Mouse (Mus musculus) neural tube, embryonic 14.5 days (tissue): ENCODE results near the gene Ublcp1. TPM values are rescaled to one million over a fixed set of nuclear protein-coding genes. Genes with fewer than 3 reads are reported as not detected.

ENCODE experiments used
- ATAC-seq: fragments of 200-750 bp; cut with Nextera tagmentation; 2 replicates; pipeline ENCODE4 v1.8.0; 2017; ENCODE audit warnings: low read depth, mild to moderate bottlenecking, moderate TSS enrichment, moderate library complexity
- H3K27ac ChIP-seq: fragments of 300-500 bp; sonication (generic); 2 replicates; pipeline ENCODE4 v1.5.1; 2014; ENCODE audit warnings: low read depth, mild to moderate bottlenecking, control low read depth, low read length, moderate library complexity, mixed read lengths
- H3K27me3 ChIP-seq: fragments of 300-500 bp; sonication (generic); 2 replicates; pipeline ENCODE4 v1.6.1; 2014; ENCODE audit warnings: low read length; ENCODE audit not compliant: control insufficient read depth, insufficient read depth
- H3K36me3 ChIP-seq: fragments of 300-500 bp; sonication (generic); 2 replicates; pipeline ENCODE4 v1.6.1; 2014; ENCODE audit warnings: low read length, mixed read lengths; ENCODE audit not compliant: control insufficient read depth, insufficient read depth
- H3K4me1 ChIP-seq: fragments of 300-500 bp; sonication (generic); 2 replicates; pipeline ENCODE4 v1.6.1; 2014; ENCODE audit warnings: low read length; ENCODE audit not compliant: control insufficient read depth, insufficient read depth
- H3K4me2 ChIP-seq: fragments of 300-500 bp; sonication (generic); 2 replicates; pipeline ENCODE4 v1.6.1; 2014; ENCODE audit warnings: mild to moderate bottlenecking, low read depth, low read length, control low read depth
- H3K4me3 ChIP-seq: fragments of 300-500 bp; sonication (generic); 2 replicates; pipeline ENCODE4 v1.5.1; 2014; ENCODE audit warnings: low read depth, low read length, control low read depth, mixed read lengths
- H3K9ac ChIP-seq: fragments of 300-500 bp; sonication (generic); replicated peaks from 2 replicates; pipeline ENCODE4 v1.6.1; 2014; ENCODE audit warnings: low read depth, mild to moderate bottlenecking, control low read depth, low read length, mixed read lengths
- H3K9me3 ChIP-seq: fragments of 300-500 bp; sonication (generic); 2 replicates; pipeline ENCODE4 v1.6.1; 2016; ENCODE audit warnings: low read length; ENCODE audit not compliant: control insufficient read depth
- WGBS: fragments of 180-500 bp; shearing (Covaris S2); extraction: QIAGEN DNeasy Blood & Tissue Kit; methylation state at CpG from one replicate; pipeline ENCODE4 v1.1.7; 2014; 5-methylcytosine and 5-hydroxymethylcytosine counted together
- polyA plus RNA-seq: library from polyadenylated mRNA; unstranded; fragments of >200 nt; fragmentation: Nextera tagmentation; extraction: Ambion mirVana; gene quantifications from 2 replicates; pipeline ENCODE4 v1.2.1, GENCODE M21; 2014

The Ublcp1 gene
- polyA plus RNA-seq, 1 experiment from 2014 or later, result 66.2 TPM

DNA sequence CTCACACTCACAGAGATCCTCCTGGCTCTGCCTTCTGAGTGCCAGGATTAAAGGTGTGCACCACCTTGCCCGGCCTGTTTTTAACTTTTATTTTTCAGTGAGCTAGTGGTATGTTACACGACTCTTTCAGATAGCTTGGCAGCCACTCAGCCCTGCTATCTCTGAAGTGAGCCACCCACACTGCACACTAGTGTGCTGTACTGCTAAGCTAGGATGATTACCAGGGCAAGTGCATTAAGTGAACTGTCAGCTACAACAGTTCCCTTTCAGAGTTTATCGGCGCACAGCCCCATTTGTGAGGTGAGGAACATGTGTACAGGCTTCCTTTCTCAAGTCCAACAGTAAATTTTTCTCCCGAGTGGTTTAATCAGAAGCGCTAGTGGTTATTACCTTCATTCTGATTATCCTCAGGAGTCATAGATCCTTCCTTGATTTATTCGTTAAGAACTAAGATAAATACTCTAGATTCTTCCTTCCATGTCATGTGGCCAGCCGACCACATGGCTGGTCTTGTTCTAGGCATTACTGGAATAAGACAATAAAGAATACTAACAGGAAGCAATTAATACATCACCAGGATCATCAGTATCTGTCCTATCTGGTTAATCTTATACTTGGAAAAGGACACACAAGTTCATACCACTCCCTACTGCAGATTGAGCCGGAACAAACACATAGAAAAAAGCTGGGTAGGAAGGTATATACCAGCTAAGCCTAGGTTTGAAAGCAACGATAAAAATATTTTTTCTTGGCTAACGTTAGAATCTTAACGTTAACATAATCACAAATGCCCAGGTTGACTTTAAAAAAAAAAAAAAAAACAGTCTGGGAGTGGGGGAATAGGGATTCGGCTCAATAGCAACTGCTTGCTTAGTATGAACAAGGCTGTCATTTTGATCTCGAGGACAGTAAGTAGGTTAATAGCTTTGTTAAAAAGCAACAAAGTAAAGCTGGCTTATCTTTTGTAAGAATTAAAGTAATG lies 42.0 kb upstream of the Ublcp1 start:
- 83% methylated on average over 14 of the region's 14 CpGs for WGBS
- Histone ChIP-seq H3K27me3 (no peaks in the 10 kb centered on the region), H3K4me1 (no peaks in the 10 kb centered on the region), H3K36me3 (no peaks in the 10 kb centered on the region), H3K27ac (no peak overlapping the region), H3K4me2 (no peak overlapping the region), H3K9me3 (no peaks in the 10 kb centered on the region), H3K9ac (no peak overlapping the region), H3K4me3 (no peak overlapping the region)
- ATAC-seq, result no peak

GRCm38 (mm10) chr11:44510371-44510770 lies 40.1 kb upstream of the Ublcp1 start:
- Histone ChIP-seq H3K4me1 (no peaks in the 10 kb centered on the region), H3K9me3 (no peaks in the 10 kb centered on the region), H3K4me2 (no peak overlapping the region), H3K27me3 (no peaks in the 10 kb centered on the region), H3K4me3 (no peak overlapping the region), H3K36me3 (no peaks in the 10 kb centered on the region), H3K27ac (no peak overlapping the region), H3K9ac (no peak overlapping the region)
- no peak for ATAC-seq
- WGBS, result 76% methylated on average over 7 of the region's 7 CpGs

GRCm38 (mm10) chr11:44509906-44510305 lies 39.6 kb upstream of the Ublcp1 start:
- Histone ChIP-seq H3K4me2 (no peak overlapping the region), H3K27me3 (no peaks in the 10 kb centered on the region), H3K36me3 (no peaks in the 10 kb centered on the region), H3K9me3 (no peaks in the 10 kb centered on the region), H3K4me1 (no peaks in the 10 kb centered on the region), H3K9ac (no peak overlapping the region), H3K27ac (no peak overlapping the region), H3K4me3 (no peak overlapping the region)
- no peak for ATAC-seq
- WGBS, result 95% methylated on average over 2 of the region's 2 CpGs

DNA sequence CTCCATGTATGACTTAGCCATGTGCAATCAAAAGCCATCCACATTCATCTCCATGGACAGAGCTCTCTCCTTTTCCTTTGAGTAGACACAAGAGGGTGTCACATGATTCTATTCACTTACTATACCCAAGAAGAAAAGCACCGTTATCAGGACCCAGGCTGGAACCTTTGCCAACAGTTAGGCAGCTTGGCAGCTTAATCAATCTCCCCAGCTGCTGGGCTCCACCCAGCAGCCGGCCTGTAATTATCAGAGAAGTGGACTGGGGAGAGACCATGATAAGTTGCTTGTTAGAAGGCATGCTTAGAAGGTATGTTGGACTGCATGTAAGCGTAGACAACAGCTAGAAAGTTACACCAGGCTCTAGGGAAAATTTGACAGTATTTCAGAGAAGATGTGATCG lies 38.6 kb upstream of the Ublcp1 start:
- no peak overlapping the region for H3K27ac ChIP-seq
- H3K9ac ChIP-seq, result no peak overlapping the region
- H3K4me3 ChIP-seq, result no peak overlapping the region
- no peak for ATAC-seq
- no peaks in the 10 kb centered on the region for H3K4me1 ChIP-seq
- no peaks in the 10 kb centered on the region for H3K9me3 ChIP-seq
- H3K27me3 ChIP-seq, result no peaks in the 10 kb centered on the region
- no peak overlapping the region for H3K4me2 ChIP-seq
- 60% methylated on average over 4 of the region's 4 CpGs for WGBS
- no peaks in the 10 kb centered on the region for H3K36me3 ChIP-seq

DNA sequence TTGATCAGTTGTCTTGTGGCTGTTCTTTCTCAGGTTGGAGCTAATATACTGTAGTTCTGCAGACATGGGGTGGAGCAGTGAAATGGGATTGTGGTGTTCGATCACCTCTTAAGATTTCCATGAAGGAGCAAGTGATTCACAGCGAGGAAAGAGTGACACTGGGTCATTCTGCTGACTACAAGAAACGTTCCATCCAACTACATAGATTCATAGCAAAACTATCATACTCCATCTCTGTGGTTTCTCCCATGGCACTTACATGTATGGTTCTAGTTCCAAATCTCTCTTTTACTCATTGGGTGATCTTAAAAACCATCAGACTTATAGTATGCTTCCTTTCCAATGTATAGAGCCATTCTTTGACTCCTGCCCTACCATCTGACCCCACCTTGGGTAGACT lies 34.5 kb upstream of the Ublcp1 start:
- no peaks in the 10 kb centered on the region for H3K9me3 ChIP-seq
- no peaks in the 10 kb centered on the region for H3K36me3 ChIP-seq
- H3K27ac ChIP-seq, result no peak overlapping the region
- no peak overlapping the region for H3K4me2 ChIP-seq
- H3K4me3 ChIP-seq, result no peak overlapping the region
- ATAC-seq, result no peak
- no peak overlapping the region for H3K9ac ChIP-seq
- WGBS, result 78% methylated on average over 3 of the region's 3 CpGs
- H3K27me3 ChIP-seq, result no peaks in the 10 kb centered on the region
- H3K4me1 ChIP-seq, result no peaks in the 10 kb centered on the region

DNA sequence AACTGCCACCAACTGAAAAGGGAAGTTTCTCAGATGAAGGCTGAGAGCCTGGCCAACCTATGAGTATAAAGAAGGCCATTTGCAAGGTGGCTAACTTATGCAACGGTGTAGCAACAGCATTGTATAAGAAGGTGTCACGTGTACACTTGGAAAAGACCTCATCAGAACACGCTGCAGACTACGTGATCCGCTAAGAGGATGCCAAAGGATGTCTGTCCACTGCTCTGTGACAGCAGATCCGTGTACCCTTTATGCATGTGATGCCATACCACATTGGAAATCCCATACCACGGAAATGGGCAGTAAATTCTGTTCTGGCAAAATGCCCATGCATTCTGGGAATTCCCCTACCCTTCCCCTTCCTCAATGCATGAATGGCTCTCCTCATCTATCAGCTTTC lies 33.8 kb upstream of the Ublcp1 start:
- no peak overlapping the region for H3K4me3 ChIP-seq
- WGBS, result 89% methylated on average over 7 of the region's 7 CpGs
- no peaks in the 10 kb centered on the region for H3K9me3 ChIP-seq

DNA sequence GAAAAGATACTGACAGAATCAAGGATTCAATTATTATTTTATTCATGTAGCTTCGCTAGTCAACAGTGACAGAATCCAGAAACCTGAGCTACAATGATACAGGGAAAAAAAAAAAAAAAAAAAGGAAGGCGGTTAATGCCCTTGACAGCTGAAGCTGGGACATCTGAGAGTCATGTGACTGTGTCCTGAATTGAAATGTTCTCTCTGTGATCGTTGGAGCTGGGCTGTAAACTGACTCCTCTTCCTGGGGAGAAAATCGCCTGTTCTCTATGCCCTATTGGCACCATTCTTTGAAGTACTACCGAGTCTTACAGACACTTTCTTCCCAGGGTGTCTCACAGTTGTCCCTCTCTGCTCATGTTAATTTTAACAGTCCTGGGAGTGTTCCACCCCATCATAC lies 32.6 kb upstream of the Ublcp1 start:
- Histone ChIP-seq H3K27me3 (no peaks in the 10 kb centered on the region), H3K36me3 (no peaks in the 10 kb centered on the region), H3K27ac (no peak overlapping the region), H3K9me3 (no peaks in the 10 kb centered on the region), H3K4me2 (no peak overlapping the region), H3K4me3 (no peak overlapping the region), H3K9ac (no peak overlapping the region), H3K4me1 (no peaks in the 10 kb centered on the region)
- 44% methylated on average over 5 of the region's 5 CpGs for WGBS
- ATAC-seq, result no peak

More for the DNA sequence above, 33.8 kb upstream of the Ublcp1 start:
- Histone ChIP-seq H3K4me1 (no peaks in the 10 kb centered on the region), H3K9ac (no peak overlapping the region), H3K27me3 (no peaks in the 10 kb centered on the region), H3K27ac (no peak overlapping the region), H3K36me3 (no peaks in the 10 kb centered on the region), H3K4me2 (no peak overlapping the region)
- no peak for ATAC-seq

GRCm38 (mm10) chr11:44501477-44501876 lies 31.2 kb upstream of the Ublcp1 start:
- no peak for ATAC-seq
- H3K9ac ChIP-seq, result no peak overlapping the region
- no peaks in the 10 kb centered on the region for H3K36me3 ChIP-seq
- H3K27me3 ChIP-seq, result no peaks in the 10 kb centered on the region
- no peak overlapping the region for H3K4me2 ChIP-seq
- no peak overlapping the region for H3K27ac ChIP-seq
- no peaks in the 10 kb centered on the region for H3K9me3 ChIP-seq
- 94% methylated on average over 2 of the region's 2 CpGs for WGBS
- H3K4me3 ChIP-seq, result no peak overlapping the region
- no peaks in the 10 kb centered on the region for H3K4me1 ChIP-seq

GRCm38 (mm10) chr11:44500966-44501365 lies 30.7 kb upstream of the Ublcp1 start:
- no peak overlapping the region for H3K4me2 ChIP-seq
- H3K27me3 ChIP-seq, result no peaks in the 10 kb centered on the region
- ATAC-seq, result no peak
- no peaks in the 10 kb centered on the region for H3K4me1 ChIP-seq
- no peaks in the 10 kb centered on the region for H3K9me3 ChIP-seq
- H3K36me3 ChIP-seq, result no peaks in the 10 kb centered on the region
- H3K27ac ChIP-seq, result no peak overlapping the region
- no peak overlapping the region for H3K4me3 ChIP-seq
- no peak overlapping the region for H3K9ac ChIP-seq
- WGBS, result 85% methylated on average over 7 of the region's 7 CpGs
